Mouse (Mus musculus) liver, postnatal 0 days (tissue): ENCODE measurements at regions not wholly inside any gene's neighbourhood (a gene's known extent, or its start where the extent isn't known, plus 50 kb on each side); places are given as distances from the start of the nearest gene placed in this dataset.

ENCODE experiments used
- CTCF ChIP-seq: sonication (generic); IDR thresholded peaks from 2 replicates; pipeline ENCODE4 v1.5.1; 2016; ENCODE audit warnings: antibody characterized with exemption, low read depth
- EP300 ChIP-seq: IDR thresholded peaks from 2 replicates; pipeline ENCODE4 v1.6.1; 2016; ENCODE audit warnings: antibody characterized with exemption, low read depth, mild to moderate bottlenecking

- TF ChIP-seq CTCF (no peak), EP300 (no peak)
Observed at GRCm38 (mm10) chr6:4398599-4398980, 106.0 kb upstream of the Col1a2 start.
